Mouse (Mus musculus) spleen, adult 2 months (tissue): Measurements from ENCODE around the gene Rhox11.

Experiments used
- CTCF ChIP-seq: fragments of 200-500 bp; IDR thresholded peaks from 2 replicates; pipeline ENCODE4 v1.5.1; 2011; ENCODE audit warnings: mild to moderate bottlenecking, inconsistent platforms; ENCODE audit not compliant: insufficient read depth, insufficient read length, insufficient replicate concordance; ENCODE audit errors: extremely low read depth
- POLR2A ChIP-seq: fragments of 200-500 bp; IDR thresholded peaks from 2 replicates; pipeline ENCODE4 v1.6.1; 2011; ENCODE audit warnings: low read depth, low read length, inconsistent platforms

DNA sequence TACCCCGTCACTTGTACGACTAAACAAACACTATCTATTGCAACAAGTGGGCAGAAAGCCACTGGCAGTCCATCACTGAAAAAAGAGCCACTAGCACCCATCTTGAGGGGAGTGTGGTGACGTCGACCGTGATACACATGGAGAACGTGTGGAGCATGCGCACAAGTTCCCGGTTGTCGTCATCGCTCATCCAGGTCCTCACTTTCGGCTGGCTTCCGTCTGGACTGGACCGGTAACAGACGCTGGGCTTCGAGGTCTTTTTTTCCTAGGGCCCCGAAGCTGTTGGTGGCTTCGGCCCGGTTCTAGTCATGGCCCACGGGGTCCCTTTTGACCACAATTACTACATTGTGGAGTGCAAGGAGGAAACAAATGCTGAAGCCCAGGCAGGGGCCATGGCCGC, 36.0 kb upstream of the Rhox11 start, which contains the start of gene Rhox13:
- no peak for TF ChIP-seq CTCF
- no peak for TF ChIP-seq POLR2A
